Mouse (Mus musculus) stomach, postnatal 0 days (tissue): ENCODE results near the gene Bspry. TPM values are rescaled to one million over a fixed set of nuclear protein-coding genes. Genes with fewer than 3 reads are reported as not detected.

Source experiments
- ATAC-seq: fragments of 200-750 bp; cut with Nextera tagmentation; 2 replicates; pipeline ENCODE4 v1.8.0; 2017; ENCODE audit not compliant: low FRiP score, low TSS enrichment
- DNase-seq: peaks from one replicate; pipeline ENCODE4 v3.0.0-alpha.2; 2016; ENCODE audit warnings: low spot score
- H3K27ac ChIP-seq: fragments of 300-500 bp; sonication (generic); replicated peaks from 2 replicates; pipeline ENCODE4 v1.5.1; 2014; ENCODE audit warnings: mild to moderate bottlenecking, control low read depth
- H3K27me3 ChIP-seq: fragments of 300-500 bp; sonication (generic); 2 replicates; pipeline ENCODE4 v1.6.1; 2014; ENCODE audit warnings: low read length; ENCODE audit not compliant: control insufficient read depth, insufficient read depth
- H3K36me3 ChIP-seq: fragments of 300-500 bp; sonication (generic); 2 replicates; pipeline ENCODE4 v1.6.1; 2014; ENCODE audit warnings: low read length, mixed read lengths; ENCODE audit not compliant: control insufficient read depth, insufficient read depth
- H3K4me1 ChIP-seq: fragments of 300-500 bp; sonication (generic); replicated peaks from 2 replicates; pipeline ENCODE4 v1.6.1; 2014; ENCODE audit warnings: antibody characterized with exemption; ENCODE audit not compliant: control insufficient read depth, insufficient read depth
- H3K4me2 ChIP-seq: fragments of 300-500 bp; sonication (generic); replicated peaks from 2 replicates; pipeline ENCODE4 v1.6.1; 2014; ENCODE audit warnings: low read depth, mild to moderate bottlenecking, control low read depth, moderate library complexity
- H3K4me3 ChIP-seq: fragments of 300-500 bp; sonication (generic); 2 replicates; pipeline ENCODE4 v1.5.1; 2014; ENCODE audit warnings: low read depth, low read length, control low read depth
- H3K9ac ChIP-seq: fragments of 300-500 bp; sonication (generic); 2 replicates; pipeline ENCODE4 v1.6.1; 2014; ENCODE audit warnings: mild to moderate bottlenecking, low read length, control low read depth, mixed read lengths
- H3K9me3 ChIP-seq: fragments of 300-500 bp; sonication (generic); 2 replicates; pipeline ENCODE4 v1.6.1; 2016; ENCODE audit warnings: low read length; ENCODE audit not compliant: control insufficient read depth
- CTCF ChIP-seq: IDR thresholded peaks from 2 replicates; pipeline ENCODE4 v1.5.1; 2016; ENCODE audit warnings: antibody characterized with exemption, low read depth, mild to moderate bottlenecking, moderate library complexity
- EP300 ChIP-seq: optimal IDR thresholded peaks from 2 replicates; pipeline ENCODE3; 2016; ENCODE audit warnings: antibody characterized with exemption
- WGBS: fragments of 180-500 bp; shearing (Covaris S2); extraction: QIAGEN DNeasy Blood & Tissue Kit; methylation state at CpG from one replicate; pipeline ENCODE4 v1.1.7; 2014; 5-methylcytosine and 5-hydroxymethylcytosine counted together
- polyA plus RNA-seq: library from polyadenylated mRNA; unstranded; fragments of >200 nt; fragmentation: Nextera tagmentation; extraction: Ambion mirVana; gene quantifications from 2 replicates; pipeline ENCODE4 v1.2.1, GENCODE M21; 2015

Bspry gene
- polyA plus RNA-seq, 1 experiment from 2014 or later = 32.5 TPM

- peaks cover 9% of the 10 kb centered on the region for H3K36me3 ChIP-seq
- ATAC-seq (peak; percentile 31), DNase-seq (peak; percentile 58)
- H3K4me3 ChIP-seq = no peak overlapping the region
- peaks cover 4% of the 10 kb centered on the region for H3K4me1 ChIP-seq
- H3K9me3 ChIP-seq = no peaks in the 10 kb centered on the region
- no peak for TF ChIP-seq CTCF
- no peak for TF ChIP-seq EP300
- H3K4me2 ChIP-seq = no peak overlapping the region
- peak overlapping the region; percentile 49; the same call in 1 of the 2 replicates for H3K27ac ChIP-seq
- no peaks in the 10 kb centered on the region for H3K27me3 ChIP-seq
- H3K9ac ChIP-seq = no peak overlapping the region
- 46% methylated on average over 8 of the region's 8 CpGs for WGBS
Observed at GRCm38 (mm10) chr4:62495946-62496345, 16.1 kb downstream of the Bspry start.

- no peak overlapping the region for H3K4me2 ChIP-seq
- no peaks in the 10 kb centered on the region for H3K9me3 ChIP-seq
- peaks cover 9% of the 10 kb centered on the region for H3K36me3 ChIP-seq
- H3K27ac ChIP-seq = peak overlapping the region; percentile 49; the same call in 1 of the 2 replicates
- H3K9ac ChIP-seq = no peak overlapping the region
- TF ChIP-seq CTCF (no peak), EP300 (no peak)
- 37% methylated on average over 8 of the region's 8 CpGs for WGBS
- DNase-seq = peak; percentile 73
- peak; percentile 36; the same call in 1 of the 2 replicates for ATAC-seq
- H3K27me3 ChIP-seq = no peaks in the 10 kb centered on the region
- H3K4me1 ChIP-seq = peaks cover 7% of the 10 kb centered on the region
- H3K4me3 ChIP-seq = no peak overlapping the region
Observed at GRCm38 (mm10) chr4:62496815-62497214, 17.0 kb downstream of the Bspry start.

- Histone ChIP-seq H3K4me3 (no peak overlapping the region), H3K27ac (peak overlapping the region; percentile 91), H3K9me3 (no peaks in the 10 kb centered on the region), H3K4me2 (peak overlapping the region; percentile 66), H3K9ac (no peak overlapping the region), H3K36me3 (peaks cover 9% of the 10 kb centered on the region), H3K27me3 (no peaks in the 10 kb centered on the region), H3K4me1 (peaks cover 10% of the 10 kb centered on the region)
- TF ChIP-seq EP300 (no peak), CTCF (no peak)
- DNase-seq (peak; percentile 45), ATAC-seq (peak; percentile 57; the same call in 1 of the 2 replicates)
- WGBS = 59% methylated on average over 4 of the region's 4 CpGs
Observed at GRCm38 (mm10) chr4:62500799-62501198, 20.9 kb downstream of the Bspry start.

GRCm38 (mm10) chr4:62501534-62501933 is 21.7 kb downstream of the Bspry start:
- no peaks in the 10 kb centered on the region for H3K27me3 ChIP-seq
- peak overlapping the region; percentile 91 for H3K27ac ChIP-seq
- TF ChIP-seq EP300 (no peak), CTCF (no peak)
- under 1% methylated on average over 7 of the region's 7 CpGs for WGBS
- H3K9ac ChIP-seq = peak overlapping the region; percentile 82
- peaks cover 7% of the 10 kb centered on the region; the same call in 1 of the 2 replicates for H3K4me1 ChIP-seq
- H3K4me2 ChIP-seq = peak overlapping the region; percentile 66
- H3K4me3 ChIP-seq = peak overlapping the region; percentile 72
- ATAC-seq (no peak), DNase-seq (peak; percentile 33)
- peaks cover 9% of the 10 kb centered on the region for H3K36me3 ChIP-seq
- H3K9me3 ChIP-seq = no peaks in the 10 kb centered on the region

- Histone ChIP-seq H3K27ac (peak overlapping the region; percentile 91), H3K4me2 (peak overlapping the region; percentile 66), H3K27me3 (no peaks in the 10 kb centered on the region), H3K4me1 (peaks cover 7% of the 10 kb centered on the region; the same call in 1 of the 2 replicates), H3K36me3 (peaks cover 9% of the 10 kb centered on the region), H3K9ac (peak overlapping the region; percentile 82), H3K4me3 (peak overlapping the region; percentile 72), H3K9me3 (no peaks in the 10 kb centered on the region)
- TF ChIP-seq EP300 = no peak
- TF ChIP-seq CTCF = 0 out of 2 replicates have a peak, but pooled peaks have one; percentile 2
- 3% methylated on average over 35 of the region's 38 CpGs for WGBS
- peak; percentile 93 for DNase-seq
- peak; percentile 87 for ATAC-seq
Observed at GRCm38 (mm10) chr4:62501964-62502732, 22.3 kb downstream of the Bspry start.

DNA sequence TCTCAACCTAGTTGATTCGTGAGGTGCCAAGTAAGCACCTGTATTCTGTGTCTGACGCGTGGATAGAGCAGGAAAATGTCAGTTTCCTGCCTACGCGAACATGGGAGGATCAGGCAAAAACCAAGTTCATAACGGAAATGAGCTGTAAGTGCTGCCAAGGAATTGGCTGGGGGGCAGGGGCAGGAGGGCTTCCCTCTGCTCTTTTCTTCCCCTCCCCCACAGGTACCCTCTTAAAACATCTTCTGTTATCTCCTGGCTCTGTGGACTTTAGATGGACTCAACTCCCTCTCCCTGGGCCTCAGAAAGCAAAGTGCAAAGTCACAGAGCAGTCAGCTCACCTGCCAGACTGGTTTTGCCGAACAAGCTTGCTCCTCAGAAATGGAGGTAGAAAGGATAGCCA is 23.1 kb downstream of the Bspry start:
- ATAC-seq (peak; percentile 49), DNase-seq (peak; percentile 84)
- Histone ChIP-seq H3K36me3 (peaks cover 12% of the 10 kb centered on the region), H3K4me3 (no peak overlapping the region), H3K9ac (no peak overlapping the region), H3K27ac (peak overlapping the region; percentile 91), H3K27me3 (no peaks in the 10 kb centered on the region), H3K9me3 (no peaks in the 10 kb centered on the region), H3K4me2 (no peak overlapping the region), H3K4me1 (peaks cover 7% of the 10 kb centered on the region; the same call in 1 of the 2 replicates)
- TF ChIP-seq EP300 = no peak
- no peak for TF ChIP-seq CTCF
- WGBS = 47% methylated on average over 7 of the region's 7 CpGs
